Mouse (Mus musculus) left cerebral cortex, adult 18-20 months (tissue): ENCODE measurements around the gene Lcmt1. TPM values are rescaled to one million over a fixed set of nuclear protein-coding genes. Genes with fewer than 3 reads are reported as not detected.
A peak's percentile ranks its signal among the peaks of the same experiment; 100 is the strongest.

ENCODE experiments used
- DNase-seq, 2 experiments: peaks; one replicate each; pipeline ENCODE4 v3.0.0; 2021 to 2022; ENCODE audit warnings: low spot score in 2 of 2, mixed read lengths in 1 of 2
- long read RNA-seq, 2 experiments: library from polyadenylated mRNA; stranded (forward); transcript quantifications; one replicate each; pipeline ENCODE4 v2.0.0; 2021
- total RNA-seq, 2 experiments: library from RNA; stranded (reverse); gene quantifications; 2 replicates each; pipeline ENCODE4 v1.2.3; 2021

Lcmt1 gene
- total RNA-seq = 10 to 100 TPM; 86.8 to 87.7 TPM
- long read RNA-seq, experiment 1, transcript Lcmt1-201 (11 exons, 1,369 nt) = major isoform, 87 of 100 reads
- long read RNA-seq, experiment 1, partial matches to known transcripts = 0 of 100 reads
- long read RNA-seq, experiment 1, other reads (novel, unspliced or antisense) = 11 of 100 reads
- long read RNA-seq, experiment 2, transcript Lcmt1-201 (11 exons, 1,369 nt) = major isoform, 68 of 77 reads
- long read RNA-seq, experiment 2, partial matches to known transcripts = 3 of 77 reads
- long read RNA-seq, experiment 2, other reads (novel, unspliced or antisense) = 5 of 77 reads

DNA sequence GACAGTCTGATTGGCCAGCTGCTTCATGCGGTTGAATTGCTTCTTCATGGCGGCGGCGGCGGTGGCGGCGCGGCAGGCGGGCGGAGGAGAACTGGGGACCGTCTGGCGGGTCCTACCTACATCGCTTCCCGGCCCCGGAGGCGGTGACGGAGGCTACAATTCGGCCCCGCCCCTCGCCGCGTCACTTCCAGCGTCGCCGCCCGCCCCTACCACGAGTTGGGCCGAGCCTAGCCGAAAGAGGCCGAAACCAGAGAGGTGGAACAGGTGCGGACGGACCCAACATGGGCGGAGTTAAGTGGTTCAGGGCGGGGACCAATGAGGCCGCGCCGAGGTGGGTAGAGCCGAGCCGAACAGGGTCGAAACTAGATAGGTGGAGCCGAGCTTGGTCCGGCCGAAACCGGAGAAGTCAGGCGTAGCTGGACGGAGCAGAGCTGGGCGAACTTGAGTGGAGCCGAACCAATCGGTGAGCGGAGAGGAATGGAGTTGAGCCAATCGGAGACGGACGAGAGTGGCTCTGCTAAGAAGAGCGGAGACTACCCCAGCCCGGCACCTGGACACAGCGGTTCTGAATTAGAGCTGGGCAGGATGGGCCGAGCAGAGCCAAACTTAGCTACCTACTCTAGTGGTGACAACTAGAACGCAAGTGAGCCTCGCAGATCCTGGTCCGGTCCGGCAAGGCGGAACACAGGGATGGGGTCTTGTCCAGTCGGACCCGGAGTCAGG lies at the start of gene Lcmt1, which contains the start of gene Arhgap17:
Lcmt1 (plus strand) TSS at position 26 of the 723 bp plus-strand sequence.
Arhgap17 (minus strand) TSS at position 157 of the 723 bp plus-strand sequence.
- DNase-seq = peak; percentile 97

DNA sequence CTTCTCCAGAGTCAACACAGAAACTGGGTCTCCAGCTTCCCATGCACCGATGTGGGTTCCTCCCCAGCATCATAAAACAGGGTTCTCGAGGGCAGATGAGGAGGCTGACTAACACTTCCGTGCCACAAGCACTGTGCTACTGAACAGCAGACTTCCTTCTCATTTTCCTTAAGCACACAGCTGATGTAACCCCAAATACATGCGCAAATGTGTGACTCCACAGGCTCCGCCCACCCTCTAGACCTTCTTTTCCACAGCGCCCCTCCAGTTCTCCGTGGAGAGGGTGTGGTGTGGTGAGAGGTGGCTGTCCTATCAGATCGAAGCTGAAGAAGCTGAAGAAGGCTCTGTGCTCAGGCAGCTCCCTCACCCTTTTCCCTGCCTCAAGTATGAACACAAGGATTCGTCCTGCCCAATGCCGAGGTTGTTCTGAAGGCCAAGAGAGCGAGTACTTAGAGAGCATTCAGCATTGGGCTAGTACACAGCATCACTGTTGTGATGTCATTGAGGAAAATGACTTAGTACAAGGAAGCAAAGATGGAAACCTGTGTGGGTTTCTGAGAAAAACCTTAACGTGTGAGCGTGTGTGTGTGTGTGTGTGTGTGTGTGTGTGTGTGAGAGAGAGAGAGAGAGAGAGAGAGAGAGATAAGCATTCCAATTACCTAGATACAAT lies 47.0 kb upstream of the Lcmt1 start:
- no peak for DNase-seq

DNA sequence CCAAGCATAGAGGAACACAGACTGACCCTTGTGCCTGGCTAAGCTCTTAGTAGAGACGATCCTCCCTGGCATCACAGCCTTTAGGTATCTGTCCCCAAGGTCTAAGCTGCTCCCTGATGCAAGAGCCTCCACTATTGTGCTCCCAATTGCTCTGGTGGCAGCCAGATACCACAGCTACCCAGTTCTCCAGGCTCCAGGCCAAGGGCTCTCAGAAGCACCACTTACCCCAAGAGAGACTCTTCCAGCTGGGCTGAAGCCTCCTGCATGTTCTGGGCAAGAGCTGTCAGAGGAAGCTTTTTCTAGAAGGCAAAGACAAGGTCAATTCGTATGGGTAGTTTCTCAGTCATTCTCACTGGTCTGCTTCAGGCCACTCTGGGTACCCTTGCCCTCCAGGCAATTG lies 46.2 kb upstream of the Lcmt1 start:
- no peak for DNase-seq

DNA sequence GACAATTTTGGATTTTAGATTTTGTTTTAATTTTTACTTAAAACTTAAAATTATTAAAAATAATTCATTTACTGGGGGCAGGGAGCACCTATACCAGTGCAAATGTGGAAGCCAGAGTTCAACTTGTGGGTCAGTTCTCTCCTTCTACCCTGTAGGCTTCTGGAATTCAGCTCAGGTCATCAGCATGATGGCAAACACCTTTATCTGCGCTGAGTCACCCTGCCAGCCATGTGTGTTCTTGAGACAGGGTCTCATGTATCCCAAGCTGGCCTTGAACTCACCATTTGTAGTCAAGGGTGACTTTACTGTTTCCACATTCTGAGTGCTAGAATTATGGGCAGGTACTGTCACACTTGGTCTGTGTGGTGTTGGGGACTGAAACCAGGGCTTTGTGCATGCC lies 45.5 kb upstream of the Lcmt1 start:
- no peak for DNase-seq

DNA sequence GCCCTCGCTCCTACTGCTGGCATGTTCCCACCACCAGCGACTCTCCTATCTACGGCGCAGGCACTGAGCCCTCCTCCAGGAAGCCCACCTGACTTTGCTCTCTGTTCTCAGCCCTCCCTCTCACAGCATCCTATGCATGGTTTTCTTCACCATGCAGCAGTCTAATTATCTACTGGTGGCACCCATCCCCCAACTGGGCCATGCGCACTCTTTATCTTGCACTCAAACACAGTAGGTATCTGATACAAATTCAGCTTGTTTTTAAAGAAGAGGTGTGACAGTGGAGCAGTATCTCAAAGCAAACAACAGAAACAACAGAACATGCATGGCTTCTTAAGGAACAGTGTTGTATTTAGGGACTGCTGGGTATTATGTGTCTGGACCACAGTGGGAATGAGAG lies 43.5 kb upstream of the Lcmt1 start:
- DNase-seq = no peak

DNA sequence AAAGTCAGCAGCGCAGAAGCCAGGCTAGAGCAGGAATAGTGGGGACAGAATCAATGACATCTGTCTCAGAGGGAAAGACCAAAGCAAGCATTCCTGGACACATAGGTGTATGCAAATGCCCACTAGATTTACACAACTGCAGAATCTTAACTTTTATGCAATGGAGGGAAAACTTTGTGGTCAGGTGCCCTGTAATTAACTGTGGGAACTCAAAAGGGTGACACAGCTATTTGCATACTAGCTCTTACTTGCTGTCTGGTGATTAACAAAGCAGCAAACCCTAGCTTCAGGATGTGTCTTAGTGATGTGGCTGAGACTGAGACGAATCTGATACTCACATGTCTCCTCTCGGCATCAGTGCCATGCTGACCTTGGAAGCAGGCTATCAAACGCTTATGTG lies 42.7 kb upstream of the Lcmt1 start:
- no peak for DNase-seq

DNA sequence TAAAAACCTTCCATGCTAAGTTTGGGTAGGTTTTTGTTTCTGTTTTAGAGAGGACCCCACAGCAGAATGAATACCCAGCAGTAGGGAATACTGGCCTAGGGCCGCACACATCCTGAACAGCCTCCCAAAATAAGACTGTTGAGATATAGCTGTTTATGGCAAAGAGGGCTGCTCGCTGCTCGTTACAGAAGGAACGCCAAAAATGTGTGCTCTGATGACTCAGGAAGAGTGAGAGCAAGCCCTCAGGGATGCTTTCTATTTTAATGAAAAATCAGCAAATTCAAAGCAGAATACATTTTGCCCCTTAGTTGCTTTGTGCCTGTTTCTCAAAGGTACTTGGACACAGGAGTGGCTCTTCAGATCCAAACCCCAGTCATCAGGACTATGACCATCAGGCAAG lies 41.7 kb upstream of the Lcmt1 start:
- DNase-seq = no peak

DNA sequence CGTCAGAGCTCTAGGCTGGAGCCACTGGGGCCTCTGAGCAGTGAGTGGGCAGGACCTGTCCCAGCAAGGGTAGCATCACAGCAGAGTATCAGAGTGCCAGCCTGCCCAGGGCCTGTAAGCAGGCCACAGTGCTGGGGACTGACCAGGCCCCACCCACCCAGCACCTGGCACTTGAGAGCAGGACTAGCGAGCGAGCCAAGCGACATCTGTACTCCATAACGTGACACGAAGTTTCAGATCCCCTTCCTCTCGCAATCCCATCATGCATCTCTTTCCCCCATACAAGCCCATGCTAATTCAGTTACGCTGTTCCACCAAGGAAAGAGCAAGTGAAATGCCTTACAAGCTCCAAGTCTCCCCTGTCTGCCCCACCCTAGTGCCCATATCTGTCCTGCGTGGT lies 39.1 kb upstream of the Lcmt1 start:
- DNase-seq = no peak

DNA sequence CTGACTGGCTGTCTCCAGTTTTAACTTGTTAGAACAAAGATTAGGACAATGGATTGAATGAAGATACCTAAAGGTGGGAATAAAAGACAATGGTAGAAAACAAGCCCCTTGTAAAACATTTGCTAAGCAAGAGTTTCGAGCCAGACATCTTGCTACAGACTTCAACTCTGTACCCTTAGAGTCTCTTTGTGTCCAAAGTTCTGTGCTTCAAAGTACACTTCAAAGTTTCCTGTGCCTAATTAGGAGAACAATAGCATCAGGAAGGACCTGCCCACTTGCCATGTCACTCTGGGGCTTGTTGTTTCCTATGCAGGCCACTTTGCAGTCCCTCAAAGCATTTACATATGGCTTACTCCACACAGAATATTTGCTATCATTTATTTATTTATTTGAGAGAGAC lies 33.3 kb upstream of the Lcmt1 start:
- no peak for DNase-seq

DNA sequence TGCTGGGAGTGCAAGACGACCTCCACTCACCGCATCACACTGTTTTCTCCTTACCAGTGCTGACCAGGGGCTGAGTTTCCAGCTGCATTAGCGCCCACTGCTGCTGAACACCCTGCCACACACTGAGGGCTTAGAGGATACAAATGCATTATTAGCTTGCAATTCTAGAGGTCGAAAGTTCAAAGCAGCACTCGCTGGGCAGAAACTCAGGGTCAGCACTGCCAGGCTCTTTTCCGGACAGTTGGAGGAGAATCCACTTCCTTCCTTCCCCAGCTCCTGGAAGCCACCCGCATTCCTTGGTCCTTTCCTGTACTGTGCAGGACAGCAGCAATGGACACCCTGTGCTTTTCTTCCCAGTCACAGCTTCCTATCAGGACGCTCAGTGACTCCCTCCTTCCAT lies 31.2 kb upstream of the Lcmt1 start:
- DNase-seq = no peak

DNA sequence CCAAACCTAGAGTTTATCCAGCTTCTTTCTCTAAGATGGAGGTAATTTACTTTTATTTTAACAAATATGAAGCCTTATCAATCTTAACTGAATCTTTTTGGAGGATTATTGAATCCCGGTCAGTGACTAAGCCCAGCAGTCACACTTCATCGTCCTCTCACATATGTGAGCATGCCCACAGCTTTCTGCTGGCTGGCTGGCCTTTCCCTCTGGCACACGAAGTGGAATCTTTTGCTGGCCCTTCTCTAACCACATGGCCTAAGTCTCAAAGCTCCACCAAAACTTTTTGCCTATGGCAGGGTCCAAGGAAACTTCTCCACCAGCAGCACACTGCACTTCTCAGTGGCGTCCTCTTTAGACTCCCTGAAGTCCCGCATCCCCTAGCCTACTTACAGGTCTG lies 27.7 kb upstream of the Lcmt1 start:
- DNase-seq = no peak

DNA sequence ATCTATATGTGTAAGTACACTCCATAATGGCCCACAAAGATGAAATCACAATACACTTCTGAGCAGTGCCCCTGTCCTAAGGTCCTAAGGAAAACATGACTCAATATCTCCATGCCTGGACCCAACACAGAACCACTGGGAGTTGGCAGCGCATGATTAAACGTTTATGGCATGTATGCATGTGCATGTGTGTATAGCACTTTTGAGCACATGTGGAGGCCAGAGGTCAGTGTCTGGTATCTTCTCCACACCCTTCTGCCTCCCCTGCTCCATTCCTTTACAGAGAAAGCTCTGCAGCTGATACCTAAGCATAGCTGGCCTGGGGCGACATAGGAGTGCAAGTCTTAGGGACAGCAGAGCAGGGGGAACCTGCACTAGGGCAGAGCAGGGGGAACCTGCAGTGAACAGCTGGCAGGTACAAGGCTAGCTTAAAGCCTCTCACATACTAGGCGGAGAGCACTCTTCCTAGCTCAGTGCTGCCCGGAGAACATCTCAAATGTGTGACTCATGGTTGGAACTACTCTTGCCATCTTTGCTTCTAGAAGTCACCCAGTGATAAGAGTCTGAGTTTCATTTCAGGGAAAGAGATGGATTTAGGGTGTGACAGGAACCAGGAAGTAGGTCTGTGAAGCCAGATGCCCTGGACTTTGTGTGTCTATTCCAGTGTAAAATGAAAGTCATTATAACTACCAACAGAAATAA lies 25.4 kb upstream of the Lcmt1 start:
- DNase-seq = no peak

DNA sequence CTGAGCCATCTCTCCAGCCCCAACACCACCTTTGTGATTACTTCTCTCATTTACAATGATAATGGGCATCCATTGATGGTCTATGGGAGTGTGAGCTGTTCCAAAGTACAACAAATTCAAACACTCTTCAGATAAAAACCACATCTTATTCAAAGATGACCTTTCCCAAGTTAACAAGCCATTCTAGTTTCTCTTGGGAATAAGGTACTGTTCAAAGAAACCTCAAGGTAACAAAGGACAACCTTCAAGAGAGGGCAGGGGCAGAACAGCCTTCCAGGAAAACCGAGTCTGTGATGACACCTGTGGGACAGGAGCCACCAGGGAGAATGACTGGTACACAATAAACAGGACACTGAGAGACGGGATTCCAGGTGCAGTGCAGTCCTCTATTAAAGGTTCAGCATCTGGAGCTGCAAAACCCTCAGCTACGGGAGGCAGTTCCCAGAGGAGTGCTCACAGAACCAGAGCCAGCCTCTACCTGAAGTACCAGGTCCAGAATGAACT lies 24.5 kb upstream of the Lcmt1 start:
- no peak for DNase-seq

DNA sequence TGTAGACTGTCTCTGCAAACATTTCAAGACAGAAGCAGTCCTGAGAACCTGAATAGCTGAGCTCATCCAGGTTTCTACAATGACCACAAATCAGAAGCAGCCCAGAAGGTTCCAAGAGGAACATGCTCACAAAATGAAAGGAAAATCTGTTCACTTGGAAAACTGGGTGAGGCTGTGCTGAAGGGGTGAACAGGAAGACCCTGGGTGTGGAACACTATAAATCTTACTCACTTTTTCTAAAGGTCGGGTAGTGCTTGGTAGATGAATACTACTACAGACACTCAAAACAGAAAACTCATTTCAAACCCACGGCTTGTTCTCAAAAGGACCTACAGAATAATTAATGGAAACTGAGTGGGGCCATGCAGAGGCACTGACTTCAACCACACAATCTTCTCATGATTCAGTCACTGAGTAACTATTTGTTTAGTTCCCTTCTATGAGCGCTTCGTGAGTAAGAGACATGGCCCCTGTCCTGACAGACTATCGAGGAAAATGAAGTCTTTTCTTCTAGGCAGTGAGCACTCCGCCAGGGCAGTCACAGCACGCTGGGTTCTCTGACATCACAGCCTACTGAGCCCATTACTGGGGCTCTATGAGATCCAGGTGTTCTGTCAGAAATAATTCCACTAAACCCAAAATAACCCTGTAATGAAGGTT lies 22.8 kb upstream of the Lcmt1 start:
- no peak for DNase-seq

DNA sequence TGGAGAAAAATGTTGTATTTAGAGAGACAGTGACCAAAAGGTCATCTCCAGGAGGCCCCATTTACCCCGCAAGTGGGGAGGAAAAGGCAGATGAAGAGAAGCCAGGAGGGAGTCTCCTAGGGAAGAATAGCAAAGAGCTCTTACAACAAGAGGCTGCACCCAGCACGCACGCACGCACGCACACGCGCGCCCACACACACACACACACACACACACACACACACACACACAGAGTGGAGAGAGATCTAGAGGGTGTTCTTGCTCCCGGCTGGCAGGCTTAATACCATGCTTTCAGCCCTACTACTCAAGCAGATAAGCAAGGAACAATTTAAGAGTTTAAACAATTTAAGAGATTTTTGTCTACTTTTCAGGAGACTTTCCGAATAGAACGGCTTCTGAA lies 19.8 kb upstream of the Lcmt1 start:
- DNase-seq = no peak

DNA sequence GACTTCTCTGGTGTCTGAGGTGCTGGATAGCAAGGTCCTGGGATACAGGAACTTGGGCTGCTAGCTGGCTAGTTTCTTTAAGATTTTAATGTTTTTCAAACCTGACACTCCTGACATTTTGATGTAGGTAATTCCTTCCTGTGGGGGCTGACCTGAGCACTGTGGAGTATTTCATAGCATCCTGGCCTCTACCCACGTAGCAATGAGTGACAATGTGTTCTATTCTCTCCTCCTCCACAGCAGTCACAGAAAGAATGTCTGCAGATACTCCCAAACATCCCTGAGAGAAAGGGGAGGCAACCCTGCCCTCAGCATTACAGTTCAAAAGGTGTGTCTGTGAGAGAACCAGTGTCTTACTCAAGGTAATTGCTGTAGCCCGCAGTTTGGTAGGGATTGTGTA lies 19.3 kb upstream of the Lcmt1 start:
- no peak for DNase-seq

DNA sequence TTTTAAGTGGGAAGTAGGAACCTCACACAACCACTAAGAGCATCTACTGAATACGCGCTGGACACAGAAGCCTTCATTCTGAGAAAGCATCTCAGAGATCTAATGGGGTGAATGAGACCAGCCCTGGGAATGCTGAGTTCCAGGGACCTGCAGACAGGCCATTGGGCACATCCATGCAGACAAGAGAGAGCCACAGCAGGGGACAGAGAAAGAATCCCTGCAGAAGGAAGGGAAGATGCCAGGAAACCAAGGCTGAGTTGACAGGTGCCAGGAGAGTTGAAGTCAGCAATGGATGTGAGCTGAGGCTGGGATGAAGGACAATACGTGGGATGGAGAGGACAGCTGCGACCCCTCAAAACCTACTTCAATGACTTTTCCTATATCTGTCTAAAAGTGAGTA lies 16.5 kb upstream of the Lcmt1 start:
- no peak for DNase-seq

DNA sequence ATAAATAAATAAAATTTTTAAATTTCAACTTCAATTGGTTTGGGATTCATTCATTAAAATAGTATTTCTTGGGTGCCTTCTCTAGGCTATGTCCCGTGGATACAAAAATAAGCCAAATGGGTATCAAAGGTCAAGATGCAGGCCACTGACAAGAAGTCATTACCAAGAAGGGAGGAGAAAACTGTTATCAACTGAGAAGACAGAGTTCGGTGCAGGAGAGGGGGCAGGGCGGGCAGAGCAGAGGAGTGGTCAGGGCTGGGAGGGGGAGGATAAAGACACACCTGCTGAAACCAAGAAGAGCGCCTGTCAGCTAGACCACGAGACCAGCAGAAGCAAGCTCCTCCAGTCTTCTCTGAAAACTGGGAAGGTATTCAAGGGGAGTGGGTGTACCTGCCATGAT lies 15.7 kb upstream of the Lcmt1 start:
- no peak for DNase-seq

DNA sequence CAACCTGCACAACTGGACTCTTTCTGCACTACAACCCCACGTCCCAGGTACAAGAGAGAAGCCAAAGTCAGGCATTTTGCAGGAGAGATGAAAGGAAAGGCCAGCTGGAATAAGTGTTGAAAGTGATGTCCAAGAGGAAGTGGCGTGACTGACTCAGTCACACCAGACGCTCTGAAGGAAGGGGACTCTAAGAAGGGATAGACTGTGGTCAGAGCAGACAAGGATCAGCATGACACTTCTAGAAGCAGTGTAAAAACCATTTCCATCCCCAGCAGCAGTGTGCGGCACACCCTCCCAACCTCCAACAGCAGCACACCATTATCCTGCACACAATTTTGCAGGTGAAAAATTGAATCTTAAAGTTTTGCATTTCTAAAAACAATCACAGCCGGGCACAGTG lies 15.2 kb upstream of the Lcmt1 start:
- no peak for DNase-seq

DNA sequence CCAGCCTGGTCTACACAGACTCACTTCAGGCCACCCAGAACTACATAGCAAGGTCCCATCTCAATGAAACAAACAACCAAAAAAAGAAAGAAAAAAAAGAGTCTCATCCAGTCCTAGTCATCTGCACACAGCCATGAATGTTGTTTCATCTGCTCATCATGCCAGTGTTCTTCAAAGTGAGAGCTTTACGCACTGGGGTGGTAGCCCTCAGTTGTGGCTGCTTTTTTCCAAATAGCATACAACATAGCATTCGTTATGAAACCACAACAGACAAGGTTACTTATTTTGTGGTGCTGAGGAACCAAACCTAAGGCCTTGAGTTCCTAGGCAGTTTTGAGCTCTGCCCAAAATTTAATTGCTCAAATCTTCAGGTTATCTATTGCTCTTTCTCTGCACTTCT lies 14.7 kb upstream of the Lcmt1 start:
- DNase-seq = no peak

DNA sequence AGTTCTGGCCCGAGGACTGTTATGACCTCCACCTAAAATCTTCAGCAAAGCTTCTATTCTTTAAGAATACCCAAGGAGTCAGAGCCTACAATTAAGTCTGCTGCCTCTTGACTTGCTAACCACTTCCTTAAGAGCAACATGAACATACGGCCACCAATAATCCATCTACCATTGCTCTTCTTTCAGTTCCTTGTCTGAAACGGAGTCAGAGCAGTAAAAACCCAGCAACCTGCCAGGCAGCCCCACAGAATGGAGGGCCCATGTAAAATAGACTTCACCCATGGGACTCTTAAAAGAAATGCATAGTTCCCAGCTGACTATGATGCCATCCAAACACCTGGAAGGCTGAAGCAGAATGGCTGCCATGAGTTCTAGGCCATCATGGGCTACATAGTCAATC lies 13.4 kb upstream of the Lcmt1 start:
- no peak for DNase-seq
